Mouse (Mus musculus) embryonic facial prominence, embryonic 10.5 days (tissue): ENCODE data around the gene Oip5. TPM values are rescaled to one million over a fixed set of nuclear protein-coding genes. Genes with fewer than 3 reads are reported as not detected.
A peak's percentile ranks its signal among the peaks of the same experiment; 100 is the strongest.
"Not testable (repeated sequence)": the region's sequence is repeated elsewhere in the genome, so short reads cannot be mapped to it uniquely, and the experiment has no call there.

Experiments
- DNase-seq: peaks from one replicate; pipeline ENCODE4 v3.0.0-alpha.2; 2017; ENCODE audit warnings: low spot score
- H3K27ac ChIP-seq: fragments of 300-500 bp; sonication (generic); replicated peaks from 2 replicates; pipeline ENCODE4 v1.5.1; 2016; ENCODE audit warnings: mild to moderate bottlenecking
- H3K27me3 ChIP-seq: fragments of 300-500 bp; sonication (generic); replicated peaks from 2 replicates; pipeline ENCODE4 v1.6.1; 2016; ENCODE audit warnings: low read depth, mild to moderate bottlenecking; ENCODE audit not compliant: poor library complexity, severe bottlenecking
- H3K36me3 ChIP-seq: fragments of 300-500 bp; sonication (generic); replicated peaks from 2 replicates; pipeline ENCODE4 v1.6.1; 2016; ENCODE audit warnings: mild to moderate bottlenecking, moderate library complexity
- H3K4me1 ChIP-seq: fragments of 300-500 bp; sonication (generic); 2 replicates; pipeline ENCODE4 v1.6.1; 2016
- H3K4me3 ChIP-seq: fragments of 300-500 bp; sonication (generic); 2 replicates; pipeline ENCODE4 v1.5.1; 2016; ENCODE audit warnings: mild to moderate bottlenecking, moderate library complexity
- H3K9me3 ChIP-seq: fragments of 300-500 bp; sonication (generic); 2 replicates; pipeline ENCODE4 v1.6.1; 2016; ENCODE audit warnings: mild to moderate bottlenecking
- WGBS: fragments of 180-500 bp; shearing (Covaris S2); methylation state at CpG from one replicate; pipeline ENCODE4 v1.1.7; 2016; 5-methylcytosine and 5-hydroxymethylcytosine counted together
- polyA plus RNA-seq: library from polyadenylated mRNA; unstranded; fragments of >200 nt; fragmentation: Nextera tagmentation; extraction: Ambion mirVana; gene quantifications from 2 replicates; pipeline ENCODE4 v1.2.1, GENCODE M21; 2016

Gene Oip5
- polyA plus RNA-seq, 1 experiment from 2014 or later, result 40.9 TPM

DNA sequence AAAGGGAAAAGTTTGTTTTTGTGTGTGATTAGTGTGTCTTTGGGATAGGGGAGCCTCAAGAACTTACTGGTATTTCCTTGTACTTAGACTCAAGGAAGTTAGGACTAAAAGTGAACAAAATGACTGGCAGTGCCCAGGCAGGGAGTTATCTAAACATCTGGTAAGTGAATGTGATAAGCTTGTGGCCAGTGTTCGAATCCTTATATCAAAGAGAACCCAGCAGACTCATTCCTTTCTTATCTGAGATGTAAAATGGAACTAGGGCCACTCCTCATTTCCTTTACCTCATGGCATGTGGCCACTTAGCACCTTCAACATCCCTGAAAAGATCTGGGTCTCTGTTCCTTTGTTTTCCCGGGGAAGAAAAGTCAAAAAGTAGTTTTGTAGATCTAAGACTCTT, 14.4 kb downstream of the Oip5 start:
- H3K4me3 ChIP-seq, result no peak overlapping the region
- no peaks in the 10 kb centered on the region for H3K9me3 ChIP-seq
- no peaks in the 10 kb centered on the region for H3K27me3 ChIP-seq
- H3K36me3 ChIP-seq, result peaks cover 96% of the 10 kb centered on the region
- 78% methylated on average over 2 of the region's 2 CpGs for WGBS
- H3K4me1 ChIP-seq, result 0 out of 2 replicates have a peak, but pooled peaks cover 3% of the 10 kb centered on the region
- no peak overlapping the region for H3K27ac ChIP-seq
- DNase-seq, result no peak

DNA sequence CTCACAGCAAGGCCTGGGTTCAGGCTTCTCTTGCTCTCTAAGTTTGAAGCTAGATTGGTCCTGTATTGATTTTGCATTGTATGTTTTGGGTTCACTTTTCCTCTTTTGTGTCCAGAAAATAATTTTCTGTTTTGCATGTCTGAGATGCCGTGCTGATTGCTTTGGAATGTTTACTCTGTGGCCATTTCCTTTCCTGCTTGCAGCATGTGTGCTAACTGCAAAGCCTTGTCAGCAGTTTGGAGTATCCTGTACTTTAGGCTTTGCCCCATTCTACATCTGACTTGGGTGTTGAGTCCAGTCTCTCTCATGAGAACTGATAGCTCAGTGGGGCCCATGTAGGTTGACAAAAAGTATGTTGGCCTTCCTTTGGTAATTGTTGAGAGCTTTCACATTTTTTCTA, 15.8 kb downstream of the Oip5 start:
- no peak overlapping the region for H3K4me3 ChIP-seq
- 0 out of 2 replicates have a peak, but pooled peaks cover 3% of the 10 kb centered on the region for H3K4me1 ChIP-seq
- H3K36me3 ChIP-seq, result peaks cover 96% of the 10 kb centered on the region
- DNase-seq, result no peak
- no peak overlapping the region for H3K27ac ChIP-seq
- H3K9me3 ChIP-seq, result no peaks in the 10 kb centered on the region
- H3K27me3 ChIP-seq, result no peaks in the 10 kb centered on the region
- WGBS, result 82% methylated on average over 1 of the region's 1 CpGs

GRCm38 (mm10) chr2:119601575-119601974, 16.7 kb downstream of the Oip5 start:
- not testable (repeated sequence) for H3K27ac ChIP-seq, H3K9me3 ChIP-seq, H3K4me1 ChIP-seq, DNase-seq, H3K27me3 ChIP-seq, H3K4me3 ChIP-seq
- H3K36me3 ChIP-seq, result peaks cover 96% of the 10 kb centered on the region
- 71% methylated on average over 3 of the region's 3 CpGs for WGBS

DNA sequence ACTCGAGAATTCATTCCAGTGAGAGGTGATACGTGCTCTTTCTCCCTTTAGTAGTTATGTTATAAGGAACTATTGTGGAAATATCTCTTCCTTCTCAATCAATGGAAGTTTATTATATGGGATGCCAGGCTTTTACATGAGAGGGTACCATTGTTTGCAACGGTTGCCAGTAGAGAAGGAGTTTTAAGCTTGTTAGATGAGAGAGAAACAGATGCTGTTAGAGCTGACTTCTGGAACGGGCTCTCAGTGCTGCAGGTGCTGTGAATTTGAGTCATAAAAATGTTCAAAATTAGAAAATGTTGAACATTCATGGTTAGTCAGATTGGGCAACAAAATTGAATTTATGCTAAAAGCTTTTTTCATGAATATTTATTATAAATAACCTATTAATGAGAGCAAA, 17.2 kb downstream of the Oip5 start:
- WGBS, result 90% methylated on average over 4 of the region's 4 CpGs
- H3K27ac ChIP-seq, result no peak overlapping the region
- H3K9me3 ChIP-seq, result no peaks in the 10 kb centered on the region
- peaks cover 96% of the 10 kb centered on the region for H3K36me3 ChIP-seq
- no peaks in the 10 kb centered on the region for H3K27me3 ChIP-seq
- H3K4me1 ChIP-seq, result 0 out of 2 replicates have a peak, but pooled peaks cover 3% of the 10 kb centered on the region
- DNase-seq, result no peak
- H3K4me3 ChIP-seq, result no peak overlapping the region

- Histone ChIP-seq H3K4me1 (peaks cover 15% of the 10 kb centered on the region), H3K27ac (no peak overlapping the region), H3K36me3 (peaks cover 59% of the 10 kb centered on the region), H3K9me3 (no peaks in the 10 kb centered on the region), H3K4me3 (no peak overlapping the region), H3K27me3 (no peaks in the 10 kb centered on the region)
- DNase-seq, result no peak
- WGBS, result 95% methylated on average over 8 of the region's 8 CpGs
Observed at GRCm38 (mm10) chr2:119596781-119597330, 21.4 kb downstream of the Oip5 start.

DNA sequence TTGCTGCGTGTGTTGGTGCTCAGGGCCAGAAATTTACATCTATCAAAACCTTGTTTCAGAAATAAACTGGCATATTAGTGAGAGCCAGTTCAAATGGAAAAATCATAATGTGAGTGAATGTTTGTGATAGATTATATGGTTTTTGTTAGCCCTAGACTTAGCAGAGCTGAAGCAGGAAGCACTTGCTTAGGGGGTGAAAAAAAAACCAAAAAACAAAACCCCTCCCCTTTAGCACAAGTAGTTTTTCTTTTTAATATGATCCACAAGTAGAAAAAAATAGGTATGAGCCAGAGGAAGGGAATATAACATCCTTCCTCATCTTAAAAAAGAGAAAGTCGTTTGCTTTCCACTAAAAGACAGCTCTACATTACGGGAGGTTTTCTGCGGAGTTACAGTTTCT, 23.0 kb downstream of the Oip5 start:
- 69% methylated on average over 4 of the region's 4 CpGs for WGBS
- peak overlapping the region; percentile 98 for H3K4me3 ChIP-seq
- no peaks in the 10 kb centered on the region for H3K27me3 ChIP-seq
- DNase-seq, result no peak
- peaks cover 52% of the 10 kb centered on the region for H3K36me3 ChIP-seq
- H3K27ac ChIP-seq, result no peak overlapping the region
- no peaks in the 10 kb centered on the region for H3K9me3 ChIP-seq
- H3K4me1 ChIP-seq, result peaks cover 13% of the 10 kb centered on the region

DNA sequence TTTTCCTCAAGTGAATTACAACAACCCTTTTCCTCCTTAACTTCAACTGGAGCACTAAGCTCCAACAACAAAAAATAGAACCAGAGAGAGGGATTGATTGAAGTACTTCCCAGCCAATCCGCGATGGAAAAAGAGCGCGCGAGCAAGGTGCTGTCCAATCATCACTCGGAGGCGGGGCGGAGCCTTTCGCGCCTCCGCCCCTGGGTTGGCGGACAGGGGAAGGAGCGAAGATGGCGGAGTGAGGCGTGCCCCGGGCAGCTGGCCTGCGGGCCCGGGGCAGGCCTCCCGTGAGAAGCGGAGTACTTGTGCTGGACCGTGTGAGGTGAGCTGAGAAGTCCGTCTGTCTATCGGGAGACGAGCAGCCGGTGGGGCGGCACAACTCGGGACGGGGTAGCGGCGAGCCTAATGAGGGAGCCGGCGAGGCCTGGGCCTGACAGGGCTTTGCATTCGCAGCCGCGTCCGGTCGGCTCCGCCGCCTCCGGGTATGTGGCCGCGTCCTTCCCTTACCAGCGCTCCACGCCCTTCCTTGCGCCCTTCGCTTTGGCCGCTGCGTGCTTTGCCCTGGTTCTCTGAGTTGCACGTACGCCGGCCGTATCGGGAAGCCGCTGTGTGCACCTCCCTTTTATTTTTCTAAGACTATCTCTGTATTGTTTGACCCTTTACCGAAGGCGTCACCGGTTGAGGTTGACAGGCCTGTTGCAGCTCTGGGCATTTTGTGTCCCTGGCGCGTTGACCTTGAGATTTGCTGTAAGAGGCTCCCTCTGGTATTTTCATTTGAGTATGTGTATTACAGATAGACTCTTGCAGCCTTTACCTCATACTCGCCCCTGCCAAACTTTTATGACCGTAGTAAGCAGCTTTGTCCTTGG, 23.9 kb downstream of the Oip5 start:
- H3K4me1 ChIP-seq, result peaks cover 13% of the 10 kb centered on the region
- no peaks in the 10 kb centered on the region for H3K27me3 ChIP-seq
- peaks cover 43% of the 10 kb centered on the region for H3K36me3 ChIP-seq
- no peaks in the 10 kb centered on the region for H3K9me3 ChIP-seq
- under 1% methylated on average over 61 of the region's 61 CpGs for WGBS
- H3K4me3 ChIP-seq, result peak overlapping the region; percentile 98
- H3K27ac ChIP-seq, result peak overlapping the region; percentile 94
- DNase-seq, result peak; percentile 96

DNA sequence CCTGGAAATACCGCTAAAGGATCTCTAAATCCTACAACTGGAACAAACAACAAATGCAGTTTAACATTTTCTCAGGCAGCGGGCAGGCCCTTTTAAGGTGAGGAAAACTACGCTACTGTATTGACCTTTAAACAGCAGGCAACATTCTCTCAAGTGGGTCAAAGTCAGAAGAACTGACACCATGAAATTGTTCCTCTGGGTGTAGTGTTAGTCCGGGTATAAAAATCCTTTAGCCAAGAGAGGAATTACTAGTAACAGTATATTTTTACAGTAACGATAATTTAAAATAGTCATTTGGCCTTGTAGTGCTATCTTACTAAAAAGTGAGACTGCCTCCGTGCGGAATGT, 24.5 kb downstream of the Oip5 start:
- Histone ChIP-seq H3K27ac (peak overlapping the region; percentile 94), H3K27me3 (no peaks in the 10 kb centered on the region), H3K36me3 (peaks cover 37% of the 10 kb centered on the region), H3K4me3 (peak overlapping the region; percentile 98), H3K9me3 (no peaks in the 10 kb centered on the region), H3K4me1 (peaks cover 13% of the 10 kb centered on the region)
- WGBS, result 10% methylated on average over 7 of the region's 7 CpGs
- DNase-seq, result peak; percentile 11

- WGBS, result 91% methylated on average over 3 of the region's 3 CpGs
- Histone ChIP-seq H3K4me1 (peaks cover 13% of the 10 kb centered on the region), H3K4me3 (no peak overlapping the region), H3K9me3 (no peaks in the 10 kb centered on the region), H3K36me3 (peaks cover 15% of the 10 kb centered on the region), H3K27me3 (no peaks in the 10 kb centered on the region), H3K27ac (no peak overlapping the region)
- no peak for DNase-seq
Observed at GRCm38 (mm10) chr2:119591247-119591646, 27.0 kb downstream of the Oip5 start.

GRCm38 (mm10) chr2:119587383-119587782, 30.9 kb downstream of the Oip5 start:
- H3K27me3 ChIP-seq, result no peaks in the 10 kb centered on the region
- 16% methylated on average over 4 of the region's 4 CpGs for WGBS
- DNase-seq, result peak; percentile 65
- H3K9me3 ChIP-seq, result no peaks in the 10 kb centered on the region
- peaks cover 16% of the 10 kb centered on the region for H3K36me3 ChIP-seq
- no peak overlapping the region for H3K4me3 ChIP-seq
- no peaks in the 10 kb centered on the region for H3K4me1 ChIP-seq
- no peak overlapping the region for H3K27ac ChIP-seq

DNA sequence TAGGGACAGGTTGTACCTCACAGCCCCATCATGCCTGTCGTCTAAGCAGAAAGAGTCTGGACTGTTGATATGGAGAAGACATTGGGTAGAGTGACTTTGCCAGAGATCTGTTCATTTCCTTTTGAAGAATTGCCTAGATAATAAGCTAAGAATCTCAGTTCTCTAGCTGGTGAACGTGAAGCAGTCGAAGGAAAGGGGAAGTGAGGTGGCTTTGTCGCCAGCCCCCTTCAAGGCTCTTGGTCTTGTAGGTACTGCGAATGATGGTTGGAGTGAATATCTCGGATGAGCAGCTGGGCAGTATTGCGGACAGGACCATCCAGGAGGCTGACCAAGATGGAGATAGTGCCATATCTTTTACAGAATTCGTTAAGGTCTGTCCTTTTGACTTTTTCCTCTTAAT, 34.0 kb downstream of the Oip5 start:
- Histone ChIP-seq H3K4me3 (no peak overlapping the region), H3K27me3 (no peaks in the 10 kb centered on the region), H3K9me3 (no peaks in the 10 kb centered on the region), H3K36me3 (peaks cover 12% of the 10 kb centered on the region), H3K4me1 (no peaks in the 10 kb centered on the region), H3K27ac (no peak overlapping the region)
- DNase-seq, result no peak
- WGBS, result 91% methylated on average over 8 of the region's 8 CpGs

GRCm38 (mm10) chr2:119583439-119583838, 34.8 kb downstream of the Oip5 start:
- Histone ChIP-seq H3K27ac (no peak overlapping the region), H3K36me3 (peaks cover 15% of the 10 kb centered on the region), H3K27me3 (no peaks in the 10 kb centered on the region), H3K9me3 (no peaks in the 10 kb centered on the region), H3K4me1 (no peaks in the 10 kb centered on the region), H3K4me3 (no peak overlapping the region)
- WGBS, result 63% methylated on average over 2 of the region's 2 CpGs
- no peak for DNase-seq

GRCm38 (mm10) chr2:119581571-119581970, 36.7 kb downstream of the Oip5 start:
- Histone ChIP-seq H3K27ac (no peak overlapping the region), H3K4me3 (no peak overlapping the region), H3K9me3 (no peaks in the 10 kb centered on the region), H3K4me1 (no peaks in the 10 kb centered on the region), H3K36me3 (peaks cover 18% of the 10 kb centered on the region), H3K27me3 (no peaks in the 10 kb centered on the region)
- 96% methylated on average over 3 of the region's 3 CpGs for whole genome bisulfite sequencing
- DNase-seq, result no peak
